Mouse (Mus musculus): Measurements from ENCODE around the gene Zfhx3. TPM values are rescaled to one million over a fixed set of nuclear protein-coding genes. Genes with fewer than 3 reads are reported as not detected.

Zfhx3 gene
- polyA plus RNA-seq, 1 experiment, result 14.0 TPM

- no peak overlapping the region for H3K4me3 ChIP-seq (ENCODE audit: low read depth, low read length)
- no peak overlapping the region for H3K9ac ChIP-seq (ENCODE audit: low read depth, poor library complexity, severe bottlenecking)
- H3K9me3 ChIP-seq (replicated peaks; ENCODE audit: control insufficient read depth, insufficient read depth, low read length, poor library complexity, severe bottlenecking), result no peaks in the 10 kb centered on the region
- H3K27me3 ChIP-seq (ENCODE audit: control insufficient read depth, insufficient read depth, low read length, poor library complexity, severe bottlenecking), result no peaks in the 10 kb centered on the region; the same call in 1 of the 2 replicates
- TF ChIP-seq EP300 (IDR thresholded peaks at IDR 0.05; ENCODE audit: insufficient read depth, low read depth, low read length) (no peak), POLR2A (IDR thresholded peaks at IDR 0.05; ENCODE audit: insufficient read depth, low read length) (no peak), CTCF (IDR thresholded peaks at IDR 0.05; ENCODE audit: low read depth, low read length) (no peak)
- H3K4me1 ChIP-seq (ENCODE audit: control insufficient read depth, insufficient read depth, low read length), result no peaks in the 10 kb centered on the region
- H3K36me3 ChIP-seq (ENCODE audit: control insufficient read depth, insufficient read depth, low read length, poor library complexity, severe bottlenecking), result no peaks in the 10 kb centered on the region
- no peak overlapping the region for H3K27ac ChIP-seq (ENCODE audit: insufficient read depth, low read length)
Observed at GRCm38 (mm10) chr8:108244636-108245494, 302.4 kb downstream of the Zfhx3 start.

- no peaks in the 10 kb centered on the region for H3K4me1 ChIP-seq (ENCODE audit: control insufficient read depth, insufficient read depth, low read length)
- H3K36me3 ChIP-seq (ENCODE audit: control insufficient read depth, insufficient read depth, low read length, poor library complexity, severe bottlenecking), result no peaks in the 10 kb centered on the region
- no peak overlapping the region for H3K4me3 ChIP-seq (ENCODE audit: low read depth, low read length)
- H3K27ac ChIP-seq (ENCODE audit: insufficient read depth, low read length), result no peak overlapping the region
- no peaks in the 10 kb centered on the region for H3K27me3 ChIP-seq (ENCODE audit: control insufficient read depth, insufficient read depth, low read length, poor library complexity, severe bottlenecking)
- no peak overlapping the region for H3K9ac ChIP-seq (ENCODE audit: low read depth, poor library complexity, severe bottlenecking)
- H3K9me3 ChIP-seq (replicated peaks; ENCODE audit: control insufficient read depth, insufficient read depth, low read length, poor library complexity, severe bottlenecking), result no peaks in the 10 kb centered on the region
- TF ChIP-seq EP300 (IDR thresholded peaks at IDR 0.05; ENCODE audit: insufficient read depth, low read depth, low read length) (no peak), POLR2A (IDR thresholded peaks at IDR 0.05; ENCODE audit: insufficient read depth, low read length) (no peak), CTCF (IDR thresholded peaks at IDR 0.05; ENCODE audit: low read depth, low read length) (no peak)
Observed at GRCm38 (mm10) chr8:108245575-108245974, 303.1 kb downstream of the Zfhx3 start.

GRCm38 (mm10) chr8:108246035-108246933, 303.8 kb downstream of the Zfhx3 start:
- Histone ChIP-seq H3K36me3 (ENCODE audit: control insufficient read depth, insufficient read depth, low read length, poor library complexity, severe bottlenecking) (no peaks in the 10 kb centered on the region), H3K27me3 (ENCODE audit: control insufficient read depth, insufficient read depth, low read length, poor library complexity, severe bottlenecking) (no peaks in the 10 kb centered on the region), H3K9me3 (replicated peaks; ENCODE audit: control insufficient read depth, insufficient read depth, low read length, poor library complexity, severe bottlenecking) (no peaks in the 10 kb centered on the region), H3K27ac (ENCODE audit: insufficient read depth, low read length) (no peak overlapping the region), H3K9ac (ENCODE audit: low read depth, poor library complexity, severe bottlenecking) (no peak overlapping the region), H3K4me1 (ENCODE audit: control insufficient read depth, insufficient read depth, low read length) (no peaks in the 10 kb centered on the region), H3K4me3 (ENCODE audit: low read depth, low read length) (no peak overlapping the region)
- no peak for TF ChIP-seq EP300 (IDR thresholded peaks at IDR 0.05; ENCODE audit: insufficient read depth, low read depth, low read length)
- no peak for TF ChIP-seq CTCF (IDR thresholded peaks at IDR 0.05; ENCODE audit: low read depth, low read length)
- no peak for TF ChIP-seq POLR2A (IDR thresholded peaks at IDR 0.05; ENCODE audit: insufficient read depth, low read length)

GRCm38 (mm10) chr8:108246934-108247417, 304.5 kb downstream of the Zfhx3 start:
- no peak overlapping the region for H3K4me3 ChIP-seq (ENCODE audit: low read depth, low read length)
- H3K27ac ChIP-seq (ENCODE audit: insufficient read depth, low read length), result no peak overlapping the region
- no peaks in the 10 kb centered on the region for H3K4me1 ChIP-seq (ENCODE audit: control insufficient read depth, insufficient read depth, low read length)
- no peak overlapping the region for H3K9ac ChIP-seq (ENCODE audit: low read depth, poor library complexity, severe bottlenecking)
- no peaks in the 10 kb centered on the region for H3K9me3 ChIP-seq (replicated peaks; ENCODE audit: control insufficient read depth, insufficient read depth, low read length, poor library complexity, severe bottlenecking)
- no peaks in the 10 kb centered on the region for H3K27me3 ChIP-seq (ENCODE audit: control insufficient read depth, insufficient read depth, low read length, poor library complexity, severe bottlenecking)
- no peaks in the 10 kb centered on the region for H3K36me3 ChIP-seq (ENCODE audit: control insufficient read depth, insufficient read depth, low read length, poor library complexity, severe bottlenecking)
- no peak for TF ChIP-seq POLR2A (IDR thresholded peaks at IDR 0.05; ENCODE audit: insufficient read depth, low read length)
- TF ChIP-seq EP300 (IDR thresholded peaks at IDR 0.05; ENCODE audit: insufficient read depth, low read depth, low read length), result no peak
- no peak for TF ChIP-seq CTCF (IDR thresholded peaks at IDR 0.05; ENCODE audit: low read depth, low read length)

GRCm38 (mm10) chr8:108264593-108265160, 322.2 kb downstream of the Zfhx3 start:
- H3K4me1 ChIP-seq (ENCODE audit: control insufficient read depth, insufficient read depth, low read length), result no peaks in the 10 kb centered on the region
- no peak overlapping the region for H3K27ac ChIP-seq (ENCODE audit: insufficient read depth, low read length)
- no peaks in the 10 kb centered on the region for H3K9me3 ChIP-seq (replicated peaks; ENCODE audit: control insufficient read depth, insufficient read depth, low read length, poor library complexity, severe bottlenecking)
- no peak overlapping the region for H3K9ac ChIP-seq (ENCODE audit: low read depth, poor library complexity, severe bottlenecking)
- no peaks in the 10 kb centered on the region for H3K27me3 ChIP-seq (ENCODE audit: control insufficient read depth, insufficient read depth, low read length, poor library complexity, severe bottlenecking)
- TF ChIP-seq POLR2A (IDR thresholded peaks at IDR 0.05; ENCODE audit: insufficient read depth, low read length) (no peak), CTCF (IDR thresholded peaks at IDR 0.05; ENCODE audit: low read depth, low read length) (no peak)
- no peak overlapping the region for H3K4me3 ChIP-seq (ENCODE audit: low read depth, low read length)
- H3K36me3 ChIP-seq (ENCODE audit: control insufficient read depth, insufficient read depth, low read length, poor library complexity, severe bottlenecking), result no peaks in the 10 kb centered on the region
